Mouse (Mus musculus) bone marrow, adult 2 months (tissue): ENCODE data around the gene Klkb1. TPM values are rescaled to one million over a fixed set of nuclear protein-coding genes. Genes with fewer than 3 reads are reported as not detected.

ENCODE experiments used
- H3K27ac ChIP-seq: fragments of 200-500 bp; 2 replicates; pipeline ENCODE4 v1.5.1; 2012; ENCODE audit warnings: low read depth, mild to moderate bottlenecking, control low read depth, inconsistent platforms, low read length; ENCODE audit not compliant: control insufficient read depth, poor library complexity, insufficient read depth
- H3K4me1 ChIP-seq: fragments of 200-500 bp; 2 replicates; pipeline ENCODE4 v1.6.1; 2011; ENCODE audit warnings: low read length; ENCODE audit not compliant: control insufficient read depth, insufficient read depth
- H3K4me3 ChIP-seq: fragments of 200-500 bp; replicated peaks from 2 replicates; pipeline ENCODE3; 2011; ENCODE audit warnings: mild to moderate bottlenecking, low read depth, low read length, control low read depth; ENCODE audit not compliant: control insufficient read depth
- CTCF ChIP-seq: fragments of 200-500 bp; IDR thresholded peaks from 2 replicates; pipeline ENCODE4 v1.5.1; 2011; ENCODE audit warnings: low read length, control low read depth; ENCODE audit not compliant: control insufficient read depth, insufficient read depth
- POLR2A ChIP-seq: fragments of 200-500 bp; IDR thresholded peaks from 2 replicates; pipeline ENCODE4 v1.6.1; 2011; ENCODE audit warnings: low read depth, mild to moderate bottlenecking, control low read depth, low read length, borderline replicate concordance; ENCODE audit not compliant: control insufficient read depth
- WGBS: fragments of 180-500 bp; shearing (Covaris S2); methylation state at CpG from one replicate; pipeline ENCODE4 v1.1.7; 2018; 5-methylcytosine and 5-hydroxymethylcytosine counted together
- polyA plus RNA-seq: library from polyadenylated mRNA; stranded (reverse); fragments of >200 nt; gene quantifications from 2 replicates; pipeline ENCODE4 v1.2.4, GENCODE M21; 2011; ENCODE audit warnings: low replicate concordance; ENCODE audit not compliant: missing spikeins, insufficient read depth, insufficient read length

The Klkb1 gene
- polyA plus RNA-seq, 1 experiment: 1.3 TPM

DNA sequence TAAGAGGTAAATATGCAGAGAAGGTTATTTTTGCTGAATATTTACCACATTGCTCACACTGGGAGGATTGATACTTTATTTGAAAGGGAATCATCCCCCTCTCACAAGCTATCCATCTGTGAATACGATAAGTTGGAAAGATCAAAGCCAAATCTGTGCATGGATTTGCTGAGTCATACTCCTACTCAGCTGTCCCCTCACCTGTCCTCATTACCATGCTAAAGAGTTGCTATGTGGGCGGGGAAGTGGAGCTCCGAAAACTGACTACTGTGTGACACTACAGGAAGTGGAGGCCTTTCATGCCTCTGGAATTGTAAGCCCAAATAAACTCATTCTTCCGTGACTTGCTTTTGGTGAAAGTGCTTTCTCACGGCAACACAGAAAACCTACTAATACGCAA lies 59.4 kb downstream of the Klkb1 start:
- Histone ChIP-seq H3K27ac (no peak overlapping the region), H3K4me3 (no peak overlapping the region), H3K4me1 (no peaks in the 10 kb centered on the region)
- no peak for TF ChIP-seq POLR2A
- no peak for TF ChIP-seq CTCF
- 80% methylated on average over 6 of the region's 6 CpGs for WGBS

DNA sequence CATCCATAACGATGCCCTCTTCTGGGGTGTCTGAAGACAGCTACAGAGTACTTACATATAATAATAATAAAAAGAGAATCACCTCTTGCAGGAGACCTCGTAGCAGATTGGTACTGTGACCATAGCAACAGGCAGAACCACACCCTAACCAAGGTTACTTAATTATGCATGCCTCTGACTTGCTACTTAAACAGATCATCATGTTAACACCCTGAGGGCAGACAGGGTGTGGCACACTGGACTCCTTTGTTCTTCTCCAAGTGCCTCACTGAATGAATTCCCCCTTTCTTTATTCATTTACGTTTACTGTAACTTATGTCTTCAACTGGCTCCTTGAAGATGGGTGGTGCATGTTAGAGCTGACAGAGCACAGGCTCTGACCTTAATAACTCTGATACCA lies 61.4 kb downstream of the Klkb1 start:
- TF ChIP-seq CTCF (no peak), POLR2A (no peak)
- 62% methylated on average over 3 of the region's 3 CpGs for WGBS
- Histone ChIP-seq H3K4me3 (no peak overlapping the region), H3K4me1 (no peaks in the 10 kb centered on the region), H3K27ac (no peak overlapping the region)

Other genes with a start within 250 kb of the Klkb1 start
- gene Mtnr1a, start 225.7 kb downstream of the Klkb1 start, polyA plus RNA-seq: not detected in 2 replicates
- not detected in 2 replicates for gene F11, start 32.8 kb downstream of the Klkb1 start, polyA plus RNA-seq
- not detected in 2 replicates for gene Gm45753, start 13.6 kb upstream of the Klkb1 start, polyA plus RNA-seq
- gene Cyp4v3, start 38.4 kb upstream of the Klkb1 start, polyA plus RNA-seq: 1.7 and 2.9 TPM in 2 replicates
- 1.2 and 1.7 TPM in 2 replicates for gene Fam149a, start 87.4 kb upstream of the Klkb1 start, polyA plus RNA-seq
- 3.0 and 4.2 TPM in 2 replicates for gene Tlr3, start 116.2 kb upstream of the Klkb1 start, polyA plus RNA-seq
- 4.8 and 6.5 TPM in 2 replicates for gene Sorbs2, start 212.9 kb upstream of the Klkb1 start, polyA plus RNA-seq